Mouse (Mus musculus) embryonic facial prominence, embryonic 11.5 days (tissue): ENCODE measurements around the gene Dkk3. TPM values are rescaled to one million over a fixed set of nuclear protein-coding genes. Genes with fewer than 3 reads are reported as not detected.

ENCODE experiments used
- ATAC-seq: fragments of 200-750 bp; cut with Nextera tagmentation; replicated peaks from 2 replicates; pipeline ENCODE4 v1.8.0; 2017; ENCODE audit warnings: low read depth; ENCODE audit not compliant: insufficient number of reproducible peaks, low FRiP score, low TSS enrichment
- DNase-seq: peaks from one replicate; pipeline ENCODE4 v3.0.0-alpha.2; 2015; ENCODE audit warnings: low spot score
- H3K27ac ChIP-seq: fragments of 300-500 bp; sonication (generic); replicated peaks from 2 replicates; pipeline ENCODE4 v1.5.1; 2014; ENCODE audit warnings: mild to moderate bottlenecking, low read depth, low read length, control low read depth
- H3K27me3 ChIP-seq: fragments of 300-500 bp; sonication (generic); 2 replicates; pipeline ENCODE4 v1.6.1; 2014; ENCODE audit warnings: mild to moderate bottlenecking, low read length, moderate library complexity, mixed read lengths; ENCODE audit not compliant: control insufficient read depth, insufficient read depth
- H3K36me3 ChIP-seq: fragments of 300-500 bp; sonication (generic); replicated peaks from 2 replicates; pipeline ENCODE4 v1.6.1; 2014; ENCODE audit warnings: low read depth, mild to moderate bottlenecking, low read length, moderate library complexity, mixed read lengths; ENCODE audit not compliant: control insufficient read depth, insufficient read depth
- H3K4me1 ChIP-seq: fragments of 300-500 bp; sonication (generic); 2 replicates; pipeline ENCODE4 v1.6.1; 2014; ENCODE audit warnings: low read length, mixed read lengths; ENCODE audit not compliant: control insufficient read depth, insufficient read depth
- H3K4me2 ChIP-seq: fragments of 300-500 bp; sonication (generic); 2 replicates; pipeline ENCODE4 v1.6.1; 2014; ENCODE audit warnings: low read depth, mild to moderate bottlenecking, control low read depth, low read length, moderate library complexity
- H3K4me3 ChIP-seq: fragments of 300-500 bp; sonication (generic); 2 replicates; pipeline ENCODE4 v1.5.1; 2014; ENCODE audit warnings: low read depth, low read length, control low read depth
- H3K9ac ChIP-seq: fragments of 300-500 bp; sonication (generic); replicated peaks from 2 replicates; pipeline ENCODE4 v1.6.1; 2014; ENCODE audit warnings: mild to moderate bottlenecking, control low read depth, low read length
- H3K9me3 ChIP-seq: fragments of 300-500 bp; sonication (generic); replicated peaks from 2 replicates; pipeline ENCODE4 v1.6.1; 2016; ENCODE audit warnings: mild to moderate bottlenecking, low read length, inconsistent platforms, mixed read lengths; ENCODE audit not compliant: control insufficient read depth
- WGBS: fragments of 180-500 bp; shearing (Covaris S2); extraction: QIAGEN DNeasy Blood & Tissue Kit; methylation state at CpG from one replicate; pipeline ENCODE4 v1.1.7; 2014; 5-methylcytosine and 5-hydroxymethylcytosine counted together
- polyA plus RNA-seq: library from polyadenylated mRNA; unstranded; fragments of >200 nt; fragmentation: Nextera tagmentation; extraction: Ambion mirVana; gene quantifications from 2 replicates; pipeline ENCODE4 v1.2.1, GENCODE M21; 2014

The Dkk3 gene
- polyA plus RNA-seq, 1 experiment from 2014 or later = 17.0 TPM

GRCm38 (mm10) chr7:112135161-112135560 lies 23.7 kb downstream of the Dkk3 start:
- Histone ChIP-seq H3K36me3 (no peaks in the 10 kb centered on the region), H3K4me1 (no peaks in the 10 kb centered on the region; the same call in 1 of the 2 replicates), H3K4me2 (no peak overlapping the region), H3K9me3 (no peaks in the 10 kb centered on the region), H3K27me3 (no peaks in the 10 kb centered on the region), H3K27ac (no peak overlapping the region), H3K4me3 (no peak overlapping the region), H3K9ac (no peak overlapping the region)
- ATAC-seq = no peak
- WGBS = 83% methylated on average over 4 of the region's 4 CpGs
- DNase-seq = no peak

GRCm38 (mm10) chr7:112133277-112133676 lies 25.6 kb downstream of the Dkk3 start:
- Histone ChIP-seq H3K4me3 (no peak overlapping the region), H3K9me3 (no peaks in the 10 kb centered on the region), H3K27ac (no peak overlapping the region), H3K4me1 (no peaks in the 10 kb centered on the region; the same call in none of the 2 replicates), H3K4me2 (no peak overlapping the region), H3K27me3 (no peaks in the 10 kb centered on the region), H3K36me3 (no peaks in the 10 kb centered on the region), H3K9ac (no peak overlapping the region)
- WGBS = 84% methylated on average over 5 of the region's 5 CpGs
- ATAC-seq (no peak), DNase-seq (no peak)

- no peak for ATAC-seq
- H3K9me3 ChIP-seq = no peaks in the 10 kb centered on the region
- no peaks in the 10 kb centered on the region for H3K36me3 ChIP-seq
- H3K4me1 ChIP-seq = no peaks in the 10 kb centered on the region; the same call in 1 of the 2 replicates
- no peak overlapping the region for H3K4me2 ChIP-seq
- no peaks in the 10 kb centered on the region for H3K27me3 ChIP-seq
- H3K27ac ChIP-seq = no peak overlapping the region
- 73% methylated on average over 6 of the region's 6 CpGs for WGBS
- no peak overlapping the region for H3K4me3 ChIP-seq
- DNase-seq = no peak
- H3K9ac ChIP-seq = no peak overlapping the region
Observed at GRCm38 (mm10) chr7:112132005-112132404, 26.9 kb downstream of the Dkk3 start.

- WGBS = 91% methylated on average over 3 of the region's 3 CpGs
- no peak overlapping the region for H3K4me2 ChIP-seq
- DNase-seq = no peak
Observed at GRCm38 (mm10) chr7:112130660-112131059, 28.2 kb downstream of the Dkk3 start.

GRCm38 (mm10) chr7:112129851-112130250 lies 29.0 kb downstream of the Dkk3 start:
- DNase-seq = no peak
- H3K36me3 ChIP-seq = no peaks in the 10 kb centered on the region
- H3K4me3 ChIP-seq = no peak overlapping the region
- no peak overlapping the region for H3K9ac ChIP-seq
- no peaks in the 10 kb centered on the region; the same call in 1 of the 2 replicates for H3K4me1 ChIP-seq
- WGBS = 72% methylated on average over 6 of the region's 6 CpGs
- no peaks in the 10 kb centered on the region for H3K27me3 ChIP-seq
- no peaks in the 10 kb centered on the region for H3K9me3 ChIP-seq
- ATAC-seq = no peak
- no peak overlapping the region for H3K4me2 ChIP-seq
- H3K27ac ChIP-seq = no peak overlapping the region

More at GRCm38 (mm10) chr7:112130660-112131059, 28.2 kb downstream of the Dkk3 start:
- H3K27me3 ChIP-seq = no peaks in the 10 kb centered on the region
- ATAC-seq = no peak
- H3K9ac ChIP-seq = no peak overlapping the region
- H3K4me3 ChIP-seq = no peak overlapping the region
- H3K4me1 ChIP-seq = no peaks in the 10 kb centered on the region; the same call in 1 of the 2 replicates
- H3K36me3 ChIP-seq = no peaks in the 10 kb centered on the region
- no peaks in the 10 kb centered on the region for H3K9me3 ChIP-seq
- H3K27ac ChIP-seq = no peak overlapping the region

GRCm38 (mm10) chr7:112128810-112129209 lies 30.0 kb downstream of the Dkk3 start:
- ATAC-seq = no peak; the same call in 1 of the 2 replicates
- Histone ChIP-seq H3K9me3 (no peaks in the 10 kb centered on the region), H3K4me1 (no peaks in the 10 kb centered on the region; the same call in 1 of the 2 replicates), H3K36me3 (no peaks in the 10 kb centered on the region), H3K9ac (no peak overlapping the region), H3K27me3 (no peaks in the 10 kb centered on the region), H3K27ac (no peak overlapping the region), H3K4me3 (no peak overlapping the region), H3K4me2 (no peak overlapping the region)
- 54% methylated on average over 4 of the region's 4 CpGs for WGBS
- peak; percentile 47 for DNase-seq

GRCm38 (mm10) chr7:112127954-112128353 lies 30.9 kb downstream of the Dkk3 start:
- ATAC-seq (no peak), DNase-seq (no peak)
- Histone ChIP-seq H3K4me3 (no peak overlapping the region), H3K4me1 (no peaks in the 10 kb centered on the region; the same call in 1 of the 2 replicates), H3K4me2 (no peak overlapping the region), H3K36me3 (no peaks in the 10 kb centered on the region), H3K9me3 (no peaks in the 10 kb centered on the region), H3K27ac (no peak overlapping the region), H3K9ac (no peak overlapping the region), H3K27me3 (no peaks in the 10 kb centered on the region)
- 87% methylated on average over 4 of the region's 4 CpGs for WGBS

- Histone ChIP-seq H3K9ac (no peak overlapping the region), H3K27me3 (no peaks in the 10 kb centered on the region), H3K36me3 (no peaks in the 10 kb centered on the region), H3K4me3 (no peak overlapping the region), H3K4me1 (no peaks in the 10 kb centered on the region; the same call in 1 of the 2 replicates), H3K27ac (no peak overlapping the region), H3K4me2 (no peak overlapping the region), H3K9me3 (no peaks in the 10 kb centered on the region)
- 75% methylated on average over 5 of the region's 5 CpGs for WGBS
- DNase-seq (no peak), ATAC-seq (no peak)
Observed at GRCm38 (mm10) chr7:112127085-112127637, 31.7 kb downstream of the Dkk3 start.
